Mouse (Mus musculus): ENCODE results near the gene Arntl. TPM values are rescaled to one million over a fixed set of nuclear protein-coding genes. Genes with fewer than 3 reads are reported as not detected.
A peak's percentile ranks its signal among the peaks of the same experiment; 100 is the strongest.

Gene Arntl
- total RNA-seq, 2 experiments from 2014 or later, result 8.9 to 32.5 TPM

DNA sequence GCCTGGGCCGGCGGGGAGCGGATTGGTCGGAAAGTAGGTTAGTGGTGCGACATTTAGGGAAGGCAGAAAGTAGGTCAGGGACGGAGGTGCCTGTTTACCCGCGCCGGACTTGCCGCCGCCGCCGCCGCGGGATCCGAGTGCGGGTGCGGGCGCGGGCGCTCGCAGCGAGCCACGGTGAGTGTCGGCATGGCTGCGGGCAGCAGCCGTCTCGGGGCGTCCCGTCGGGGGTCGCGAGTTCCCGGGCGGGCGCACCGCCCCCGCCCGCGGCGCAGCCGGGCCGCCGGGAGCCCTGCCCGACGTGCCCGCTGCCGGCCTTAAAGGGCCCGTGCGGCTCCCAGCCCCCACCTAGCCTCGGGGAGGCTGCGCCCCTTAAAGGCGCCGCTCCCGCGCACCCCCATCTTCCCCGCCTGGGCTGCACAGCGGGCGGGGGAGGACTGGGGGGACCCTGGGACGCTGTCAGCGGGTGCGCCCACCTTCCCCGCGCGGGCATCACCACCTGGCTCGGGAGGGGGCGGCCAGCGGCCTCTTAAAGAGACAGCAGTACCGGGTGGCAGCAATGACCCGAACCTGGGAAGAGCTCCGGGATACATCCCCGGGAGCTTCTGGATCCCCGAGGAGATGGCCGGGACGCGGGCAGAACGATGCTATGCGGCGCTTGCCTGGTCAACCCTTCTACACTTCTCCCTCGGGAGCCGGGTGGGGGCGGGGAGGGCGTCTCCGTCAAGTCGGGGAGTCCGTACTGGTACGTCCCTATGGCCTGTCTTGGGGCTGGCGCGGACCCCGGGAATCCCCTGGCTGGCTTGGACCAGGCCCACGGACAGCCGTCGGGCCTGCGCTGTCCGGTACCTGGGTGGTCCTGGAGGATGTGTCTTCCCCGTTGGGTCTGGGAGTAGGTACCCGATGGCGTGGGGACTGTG is 464 bp downstream of the Arntl start:
- peak; percentile 75 to 85 for DNase-seq

DNA sequence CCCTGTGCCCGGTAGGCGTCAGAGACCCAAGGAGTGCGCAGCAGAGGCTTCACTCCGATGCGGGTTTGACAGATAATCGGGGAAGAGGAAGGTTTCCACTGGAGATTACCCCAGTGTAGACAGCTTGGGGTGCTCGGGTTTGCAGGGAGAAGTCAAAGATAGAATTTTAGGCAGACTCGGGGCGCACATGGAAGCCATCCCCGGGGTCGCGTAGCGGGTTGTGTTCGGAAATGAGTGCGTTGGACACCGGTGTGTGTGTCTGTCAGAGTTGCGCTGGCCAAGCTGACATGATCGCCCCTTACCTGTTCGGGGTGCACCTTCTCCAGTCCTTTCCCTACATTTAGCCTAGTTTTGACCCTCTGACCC is 1.1 kb downstream of the Arntl start:
- DNase-seq, result no peak

DNA sequence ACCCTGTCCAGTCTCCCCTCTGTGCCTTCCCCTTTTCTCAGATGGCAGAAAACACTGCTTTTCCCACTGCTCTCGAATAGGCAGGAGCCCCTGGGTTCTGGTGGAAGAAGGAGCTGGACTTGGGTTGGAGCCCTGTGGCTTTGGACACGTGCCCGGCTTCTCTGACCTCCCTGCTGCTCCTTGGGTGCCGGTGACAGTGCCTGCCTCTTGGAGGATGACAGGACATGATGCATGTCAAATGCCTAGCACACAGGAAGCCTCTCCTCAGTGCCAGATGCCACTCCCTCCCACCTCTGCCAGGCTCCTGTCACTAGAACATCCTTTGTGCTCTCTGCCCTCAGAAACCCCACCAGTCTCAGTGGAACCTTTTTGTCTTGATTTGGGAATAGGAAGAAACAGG is 3.2 kb downstream of the Arntl start:
- DNase-seq, result peak; percentile 82

DNA sequence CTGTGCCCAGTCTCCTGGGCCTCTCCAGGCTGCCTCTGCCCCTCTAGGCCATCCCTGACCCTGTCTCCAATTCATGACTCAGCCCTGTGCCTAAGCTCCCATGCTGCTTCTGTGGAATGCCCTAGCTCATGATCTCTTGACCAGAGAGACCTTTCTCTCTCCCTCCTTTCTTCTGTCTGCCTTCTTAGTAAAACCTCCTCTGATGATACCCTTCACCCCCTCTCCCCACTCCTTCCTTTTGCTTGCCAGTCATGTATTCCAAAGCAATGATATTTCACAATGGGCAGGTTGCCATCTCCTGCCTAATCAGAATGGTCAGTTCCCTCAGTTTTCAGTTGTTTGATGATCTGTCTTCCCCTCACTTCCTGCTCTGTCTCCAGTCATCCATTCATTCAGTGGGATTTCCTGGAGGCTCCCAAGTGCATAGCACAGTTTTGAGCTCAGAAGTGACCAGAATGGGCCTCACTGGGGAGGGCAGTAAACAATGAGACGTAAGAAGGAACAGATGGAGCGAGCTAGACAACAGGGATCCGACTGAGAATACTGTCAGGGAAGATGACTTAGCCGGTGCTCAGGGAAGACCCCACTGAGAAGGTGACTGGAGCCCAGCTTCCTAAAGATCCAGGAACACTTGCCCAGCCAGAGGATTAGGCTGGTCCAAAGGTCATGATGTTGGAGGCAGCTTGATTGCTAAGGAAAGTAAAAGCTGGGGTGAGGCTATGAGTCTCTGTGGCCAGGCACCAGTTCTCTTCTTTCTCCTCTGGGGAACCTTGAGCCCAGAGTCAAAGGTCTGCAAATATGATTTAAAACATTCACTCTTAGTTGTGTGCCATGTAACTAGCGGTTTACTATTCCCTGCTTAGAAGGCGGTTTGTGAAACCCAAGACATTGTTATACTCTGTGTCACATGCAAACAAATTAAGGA is 7.2 kb downstream of the Arntl start:
- DNase-seq, result peak; percentile 25

DNA sequence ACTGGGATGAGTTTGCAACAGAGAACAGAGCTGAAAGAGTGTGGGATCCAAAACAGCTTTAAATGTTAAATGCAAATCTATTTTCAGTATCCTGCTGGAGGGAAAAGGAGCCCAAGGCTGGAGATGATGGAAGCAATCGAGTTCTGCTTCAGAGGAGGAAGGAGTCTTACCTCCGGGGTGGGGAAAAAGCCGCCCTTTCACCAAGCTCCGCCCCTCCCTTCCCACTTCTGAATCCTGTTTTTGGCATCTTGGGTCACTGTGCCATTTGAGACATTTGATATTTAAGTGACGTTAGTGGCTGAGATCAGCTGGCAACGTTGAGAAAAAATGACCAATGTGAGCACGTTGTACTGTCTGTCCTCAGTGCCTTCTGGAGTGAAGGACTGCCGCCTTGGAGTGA is 8.9 kb downstream of the Arntl start:
- peak; percentile 43 to 48 for DNase-seq

DNA sequence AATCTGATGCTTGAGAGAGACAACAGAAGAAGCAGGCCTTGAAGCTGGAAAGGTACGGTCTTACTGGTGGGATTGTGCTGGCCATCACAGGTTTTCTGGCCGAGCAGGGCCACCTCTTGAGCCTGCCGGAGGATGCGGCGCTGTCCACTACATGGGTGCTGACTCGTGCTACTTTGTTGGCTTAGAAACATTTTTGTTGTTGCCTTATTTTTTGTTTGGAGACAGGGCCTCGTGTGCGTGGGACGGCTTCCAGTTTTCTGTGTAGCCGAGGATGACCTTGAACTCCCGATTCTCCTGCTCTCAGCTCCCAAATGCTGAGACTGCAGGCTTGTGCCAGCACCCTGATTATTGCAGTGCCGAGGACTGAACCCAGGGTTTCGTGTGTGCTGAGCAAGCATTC is 12.2 kb downstream of the Arntl start:
- DNase-seq, result peak; percentile 58 to 70

DNA sequence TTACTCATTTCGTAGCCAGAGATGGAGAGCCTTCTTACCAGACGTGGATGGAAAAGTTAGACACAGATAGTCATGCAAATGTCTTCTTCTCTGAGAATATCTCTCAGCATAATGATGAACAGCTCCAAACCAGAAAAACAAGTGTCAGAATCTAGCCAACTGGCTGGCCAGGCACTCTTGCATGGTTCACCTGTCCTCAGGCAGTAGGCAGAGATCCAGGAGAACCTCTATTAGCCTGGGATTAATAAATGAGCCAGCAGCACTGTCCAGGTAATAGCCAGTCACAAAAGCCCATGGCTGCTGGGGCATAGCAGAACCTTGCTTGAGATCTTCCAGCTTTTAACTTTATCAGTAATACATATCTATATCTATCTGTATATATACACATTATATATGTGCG is 12.6 kb downstream of the Arntl start:
- DNase-seq, result no peak

DNA sequence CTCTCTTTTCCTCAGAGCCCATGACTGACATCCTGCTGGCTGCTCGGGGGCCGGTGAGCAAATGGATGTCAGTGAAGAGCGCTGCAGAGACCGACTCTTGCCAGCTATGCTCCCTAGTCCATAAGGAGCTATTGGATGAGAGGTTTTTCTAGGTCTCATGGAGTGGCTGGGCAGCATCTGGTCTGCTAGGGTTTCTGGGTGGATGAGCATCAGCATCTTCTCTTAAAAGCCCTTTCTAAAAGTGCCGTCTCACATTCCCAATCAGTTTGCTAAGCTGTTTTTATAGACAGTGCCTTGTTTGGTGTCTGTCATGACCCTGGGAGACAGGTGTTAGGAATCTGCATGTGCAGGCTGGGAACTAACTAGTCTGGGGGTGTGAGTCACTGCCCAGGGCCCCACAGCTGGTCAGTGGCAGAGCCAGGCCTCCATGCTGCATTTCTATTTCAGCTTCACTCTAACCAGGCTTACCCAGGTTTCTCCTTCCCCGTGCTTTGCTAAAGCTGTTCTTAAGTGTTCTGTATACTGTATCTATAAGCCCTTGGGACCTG is 13.5 kb downstream of the Arntl start:
- no peak for DNase-seq

DNA sequence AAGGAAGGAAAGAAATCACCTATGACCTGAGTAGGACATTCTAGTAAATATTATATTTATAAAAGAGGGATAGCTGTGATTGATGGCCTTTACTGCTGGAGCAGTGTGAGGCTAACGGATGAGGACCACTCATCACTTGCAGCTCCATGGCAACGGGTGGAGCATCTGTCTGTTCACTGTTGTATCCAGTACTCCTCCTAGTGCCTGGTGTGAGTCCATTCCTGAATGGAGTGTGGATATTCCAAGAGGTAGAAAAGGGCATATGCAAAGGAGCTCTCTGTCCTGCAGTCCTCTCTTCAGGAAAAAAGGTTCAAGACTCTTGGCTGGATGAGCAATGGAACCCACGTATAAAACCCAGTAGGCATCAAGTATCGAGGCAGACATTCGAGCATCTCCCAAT is 15.6 kb downstream of the Arntl start:
- no peak for DNase-seq

DNA sequence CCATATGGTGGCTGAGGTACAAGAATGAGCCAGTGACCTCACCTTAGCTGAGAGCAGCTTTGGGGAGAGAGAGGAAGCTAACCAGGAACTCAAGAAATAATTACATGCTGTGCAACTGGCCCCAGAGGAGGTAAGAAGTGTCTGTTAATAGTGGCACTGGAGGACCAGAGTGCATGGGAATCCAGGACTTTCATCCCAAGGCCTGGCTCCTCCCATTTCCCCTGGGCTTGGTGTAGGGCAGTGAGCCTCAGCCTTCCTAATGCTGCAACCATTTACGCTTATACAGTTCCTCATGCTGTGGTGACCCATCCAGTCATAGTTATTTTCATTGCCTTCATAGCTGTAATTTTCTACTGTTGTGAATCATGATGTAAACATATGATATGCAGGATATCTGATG is 17.4 kb downstream of the Arntl start:
- DNase-seq, result no peak

DNA sequence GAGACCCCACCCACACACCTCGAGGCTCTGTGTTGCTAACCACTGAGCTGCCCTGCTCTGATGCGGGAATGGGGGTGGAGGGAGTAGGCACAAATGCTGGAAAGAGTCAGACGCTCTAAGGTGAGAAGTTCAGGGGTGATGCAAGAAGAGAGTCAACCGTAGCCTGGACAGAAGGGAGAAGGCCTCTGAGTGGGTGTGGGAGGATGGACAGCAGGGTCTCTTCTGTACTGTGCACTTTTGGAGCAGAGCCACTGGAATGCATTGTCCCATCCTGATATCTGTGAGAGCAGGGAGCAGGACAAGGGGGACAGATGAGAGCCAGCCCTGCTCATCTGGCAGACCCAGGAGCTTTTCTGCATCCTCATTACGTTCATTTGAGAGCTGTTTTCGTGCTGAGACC is 21.2 kb downstream of the Arntl start:
- no peak for DNase-seq

DNA sequence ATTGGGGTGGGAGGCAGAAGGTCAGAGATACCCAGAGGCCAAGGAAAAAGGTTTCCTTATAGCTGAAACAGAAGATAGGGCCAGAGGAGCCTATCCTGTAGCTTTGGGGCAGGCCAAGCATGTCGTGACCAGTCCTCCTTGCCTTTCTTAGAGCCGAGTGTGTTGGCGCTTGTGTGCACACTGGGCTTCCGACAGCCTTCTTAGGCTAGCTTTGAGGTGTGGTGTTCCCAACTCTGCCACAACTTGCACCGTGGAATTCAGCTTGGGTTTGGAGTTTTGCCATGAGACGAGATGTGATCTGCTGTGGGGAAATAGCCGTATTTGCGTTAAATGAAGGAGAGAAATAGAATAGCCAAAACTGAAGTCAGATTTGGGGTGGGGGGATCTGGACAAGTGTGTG is 28.9 kb downstream of the Arntl start:
- no peak for DNase-seq

DNA sequence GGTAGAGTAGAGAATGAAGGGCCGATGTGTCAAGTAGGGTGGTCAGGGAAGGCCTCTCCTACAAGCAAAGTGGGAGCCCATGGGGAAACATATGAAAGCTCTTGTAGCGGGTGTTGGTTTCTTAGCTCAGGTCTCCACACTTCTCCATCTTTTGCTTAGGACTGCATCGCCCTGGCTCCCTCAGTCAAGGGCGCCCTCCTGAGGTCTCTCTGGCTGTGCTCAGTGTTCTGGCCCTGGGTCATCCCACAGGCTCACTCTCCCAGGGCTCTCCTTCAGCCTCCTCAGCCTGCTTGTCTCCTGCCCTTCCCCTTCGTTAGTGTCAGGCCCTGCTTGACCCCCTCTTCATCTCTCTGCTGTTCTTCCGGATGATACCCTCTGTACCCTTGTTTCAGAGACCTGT is 31.1 kb downstream of the Arntl start:
- DNase-seq, result peak in 1 of 2 experiments; percentile 46

DNA sequence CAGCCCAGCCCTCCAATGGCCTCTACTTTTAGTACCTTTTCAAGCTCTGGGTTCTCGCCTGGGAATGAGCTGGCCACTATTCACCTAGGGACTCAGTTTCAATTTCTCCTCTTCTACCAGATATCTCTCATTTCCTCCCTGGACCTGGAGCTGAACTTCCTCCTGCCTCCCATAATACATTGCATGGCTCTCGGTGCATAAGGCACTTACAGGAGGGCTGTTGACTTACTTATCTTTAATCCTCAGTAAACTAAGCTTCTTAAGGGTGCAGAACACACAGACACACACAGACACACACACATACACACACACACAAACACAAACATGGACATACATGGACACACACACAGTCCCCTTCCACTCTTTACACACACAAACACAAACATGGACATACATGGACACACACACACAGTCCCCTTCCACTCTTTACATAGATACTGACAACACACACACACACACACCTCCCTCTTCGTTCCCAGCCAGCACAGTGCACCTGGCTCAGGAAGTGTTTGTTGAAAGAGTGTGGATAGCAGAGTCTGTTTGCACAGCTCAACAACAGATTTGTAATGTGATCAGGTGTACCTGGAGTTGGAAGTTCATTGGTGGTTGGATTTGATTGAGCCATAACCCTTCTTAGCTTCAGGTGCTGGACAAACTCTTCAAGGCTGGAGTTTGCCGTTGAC is 32.3 kb downstream of the Arntl start:
- no peak for DNase-seq

DNA sequence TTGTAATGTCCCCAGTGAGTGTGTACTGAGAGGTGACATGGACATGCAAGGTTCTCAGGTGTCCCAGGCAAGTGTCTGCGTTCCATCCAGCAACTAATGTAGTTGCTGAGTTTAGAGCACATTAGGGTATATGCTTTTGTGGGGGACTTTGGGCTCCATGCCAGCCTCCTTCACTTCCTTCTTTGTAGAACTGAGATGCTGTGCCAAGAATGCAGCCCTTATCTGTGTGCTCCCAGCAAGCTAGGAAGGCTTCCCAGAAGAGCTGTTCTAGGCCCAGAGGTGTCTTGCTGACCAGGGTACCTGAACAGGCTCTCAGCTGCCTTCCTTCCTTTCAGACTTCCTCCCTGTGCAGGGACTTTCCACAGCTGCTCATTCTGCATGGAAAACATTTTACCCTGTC is 33.2 kb downstream of the Arntl start:
- DNase-seq, result peak in 1 of 2 experiments; percentile 29

DNA sequence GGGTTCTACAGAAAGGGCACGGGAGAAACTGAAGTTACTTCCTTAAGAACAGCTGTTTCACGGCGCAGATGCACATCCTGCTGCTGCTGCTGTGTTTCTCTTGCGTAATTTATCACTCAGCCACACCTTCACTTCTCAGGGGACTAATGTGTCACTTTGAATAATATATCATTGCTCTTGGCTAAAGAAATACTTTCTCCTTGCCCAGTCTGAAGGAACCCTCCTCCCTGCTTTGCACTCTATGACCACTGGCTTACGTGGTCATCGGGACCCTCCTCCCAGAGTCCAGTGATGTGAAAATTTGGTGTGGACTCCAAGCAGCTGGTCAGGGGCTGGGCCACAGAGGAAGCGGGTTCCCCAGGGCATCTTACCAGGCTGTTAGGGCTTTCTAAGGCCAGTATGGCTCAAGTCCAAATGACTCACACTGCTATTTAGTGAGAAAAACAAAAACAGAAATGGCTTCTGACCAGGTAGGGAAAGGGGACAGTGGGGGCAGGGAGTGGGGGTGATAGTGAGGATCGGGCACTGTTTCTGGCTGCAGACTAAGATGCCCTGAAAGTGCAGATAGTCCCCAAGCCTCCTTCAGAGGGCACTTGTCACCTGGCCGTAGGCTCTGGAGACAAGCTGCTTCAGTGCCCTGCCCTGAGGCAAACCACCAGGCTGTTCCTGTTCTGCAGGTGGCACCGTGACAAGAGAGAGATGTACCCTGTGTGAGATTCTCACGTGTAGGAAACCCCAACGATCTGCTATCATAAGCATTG is 34.8 kb downstream of the Arntl start:
- DNase-seq, result peak; percentile 49 to 68

DNA sequence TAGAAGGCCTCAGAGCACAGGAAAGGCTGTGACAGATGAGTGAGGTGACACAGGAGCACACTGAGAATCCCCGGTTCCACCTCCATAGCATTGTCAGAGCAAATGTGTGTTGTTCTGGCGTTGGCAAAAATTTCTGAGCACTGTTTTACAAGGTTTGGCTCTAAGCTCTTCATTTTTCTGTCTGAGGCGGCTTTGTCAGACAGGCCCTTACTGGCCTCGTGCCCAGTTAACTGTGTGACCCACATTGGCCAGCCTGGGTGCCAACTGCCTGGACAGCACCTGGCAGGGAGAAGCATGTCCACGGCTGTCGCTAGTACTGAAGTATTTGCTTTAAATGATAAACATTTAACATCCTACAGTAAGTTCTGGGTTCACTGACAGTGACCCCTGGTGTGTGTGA is 35.4 kb downstream of the Arntl start:
- DNase-seq, result peak; percentile 82 to 84

DNA sequence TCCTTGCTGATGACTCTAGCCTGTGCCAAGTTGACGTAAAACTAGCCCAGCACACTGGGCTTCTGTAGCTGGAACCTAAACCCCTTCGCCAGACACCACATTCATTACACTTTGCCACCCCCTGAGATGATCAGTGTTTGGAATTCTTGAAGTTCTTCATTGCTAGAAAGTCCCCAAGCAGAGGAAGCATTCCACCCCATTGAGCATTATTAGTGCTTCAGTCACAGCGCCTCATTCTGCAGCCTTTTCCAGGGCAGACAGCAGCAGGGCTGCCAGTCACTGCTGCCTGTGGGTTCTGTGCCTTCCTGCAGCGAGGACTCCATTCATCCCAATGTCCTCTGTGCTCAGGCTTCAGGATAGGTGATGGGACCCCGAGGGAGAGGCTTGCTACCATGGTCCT is 37.9 kb downstream of the Arntl start:
- DNase-seq, result no peak

DNA sequence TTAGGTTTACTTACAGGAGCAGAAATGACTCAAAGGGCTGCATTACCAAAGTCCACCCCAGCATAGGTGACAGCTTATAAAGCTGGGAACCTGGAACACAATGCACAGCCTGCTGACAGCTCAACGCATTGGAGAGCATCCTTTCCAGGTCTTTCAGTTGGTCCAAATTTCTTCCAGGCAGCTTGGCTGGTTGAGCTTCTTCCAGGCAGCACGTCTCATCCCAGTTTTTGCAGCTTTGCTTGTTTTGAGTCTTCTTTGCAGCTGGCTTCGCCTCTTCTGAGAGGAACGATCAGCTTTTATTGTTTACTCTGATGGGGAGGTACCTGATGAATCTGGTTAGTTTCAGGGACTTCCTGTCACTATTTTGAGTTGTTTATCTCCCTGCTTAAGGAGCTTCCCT is 39.2 kb downstream of the Arntl start:
- no peak for DNase-seq

DNA sequence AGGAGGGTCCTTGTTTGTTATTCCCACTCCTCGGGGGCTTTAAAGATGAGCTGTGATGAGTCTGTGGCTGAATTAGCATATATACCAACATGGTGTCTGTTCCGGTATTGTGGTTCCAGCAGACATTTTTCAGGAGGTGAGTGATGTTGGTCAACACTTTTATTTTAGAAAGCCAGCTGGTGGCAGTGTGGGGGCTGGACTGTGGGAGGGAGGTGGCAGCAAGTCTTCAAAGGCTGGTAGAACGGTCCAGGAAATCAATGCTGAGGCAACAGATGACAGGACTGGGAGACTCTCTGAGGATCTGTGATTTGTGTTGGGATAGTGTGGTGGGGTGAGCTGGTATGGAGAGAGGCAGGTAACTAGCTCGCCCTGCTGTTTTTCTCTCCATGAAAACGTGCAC is 39.9 kb downstream of the Arntl start:
- DNase-seq, result no peak

DNA sequence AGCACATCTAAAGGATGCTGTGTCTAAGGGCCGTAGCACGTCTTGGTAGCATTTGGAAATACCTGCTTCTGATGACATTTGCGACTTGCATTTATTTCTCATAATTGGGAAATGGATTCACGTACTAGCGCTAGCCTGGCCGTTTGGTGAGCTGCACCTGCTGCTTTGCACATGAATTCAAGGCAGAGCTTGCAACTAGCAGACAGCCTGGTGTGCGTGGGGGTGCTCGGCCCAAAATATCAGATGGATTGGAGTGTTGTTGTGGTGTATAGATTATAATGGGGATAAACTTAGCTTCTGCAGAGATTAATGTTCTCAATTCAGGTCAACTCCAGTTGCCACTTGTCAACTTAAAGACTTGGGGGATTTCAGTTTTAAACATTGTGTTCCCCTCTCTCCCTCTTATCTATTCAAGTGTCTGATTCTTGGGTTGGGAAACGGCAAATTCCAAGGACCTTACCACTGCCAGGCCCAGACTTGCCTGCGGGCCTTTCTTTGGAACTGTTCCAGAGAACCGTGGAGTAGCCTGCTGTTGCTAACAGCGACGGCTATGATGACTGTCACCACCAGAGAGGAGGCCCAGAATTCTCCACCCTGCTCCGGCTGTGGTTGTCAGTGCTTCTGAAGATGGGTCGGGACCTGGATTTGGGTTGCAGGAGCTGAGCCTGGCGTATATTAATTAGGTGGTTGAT is 42.0 kb downstream of the Arntl start:
- DNase-seq, result peak; percentile 73

All from adrenal gland, postnatal 36 days (tissue).